Mouse (Mus musculus) lung, postnatal 10 days (tissue): ENCODE measurements at regions not wholly inside any gene's neighbourhood (a gene's known extent, or its start where the extent isn't known, plus 50 kb on each side); places are given as distances from the start of the nearest gene placed in this dataset.

Experiments used
- DNase-seq: peaks from one replicate; pipeline ENCODE4 v3.0.0; 2021

GRCm38 (mm10) chr13:91370441-91370840, 89.6 kb upstream of the Ssbp2 start:
- DNase-seq, result peak; percentile 51

- peak; percentile 98 for DNase-seq
Measured at GRCm38 (mm10) chr13:91370886-91371595, 89.0 kb upstream of the Ssbp2 start.

- no peak for DNase-seq
Measured at GRCm38 (mm10) chr13:91371596-91371987, 88.5 kb upstream of the Ssbp2 start.

GRCm38 (mm10) chr13:91372130-91372875, 87.8 kb upstream of the Ssbp2 start:
- peak; percentile 14 for DNase-seq

GRCm38 (mm10) chr13:91374141-91374540, 85.9 kb upstream of the Ssbp2 start:
- DNase-seq, result peak; percentile 82

GRCm38 (mm10) chr13:91376556-91376955, 83.5 kb upstream of the Ssbp2 start:
- no peak for DNase-seq

GRCm38 (mm10) chr13:91377428-91377827, 82.7 kb upstream of the Ssbp2 start:
- no peak for DNase-seq

- DNase-seq, result no peak
Measured at GRCm38 (mm10) chr13:91377972-91378371, 82.1 kb upstream of the Ssbp2 start.

GRCm38 (mm10) chr13:91385393-91385792, 74.7 kb upstream of the Ssbp2 start:
- no peak for DNase-seq

GRCm38 (mm10) chr13:91387913-91388312, 72.2 kb upstream of the Ssbp2 start:
- DNase-seq, result no peak

- no peak for DNase-seq
Measured at GRCm38 (mm10) chr13:91403632-91404031, 56.5 kb upstream of the Ssbp2 start.

- no peak for DNase-seq
Measured at GRCm38 (mm10) chr13:91405027-91405426, 55.1 kb upstream of the Ssbp2 start.

GRCm38 (mm10) chr13:91410116-91410515, 50.0 kb upstream of the Ssbp2 start:
- DNase-seq, result no peak
